Mouse (Mus musculus): ENCODE measurements at regions not wholly inside any gene's neighbourhood (a gene's known extent, or its start where the extent isn't known, plus 50 kb on each side); places are given as distances from the start of the nearest gene placed in this dataset.

- TF ChIP-seq CTCF (IDR thresholded peaks at IDR 0.05; ENCODE audit: extremely low read depth, insufficient read length, insufficient replicate concordance, low read depth, low read length) (no peak), POLR2A (IDR thresholded peaks at IDR 0.05; ENCODE audit: low read depth, low read length) (no peak)
These were observed 198.1 kb downstream of the Alg10b start for GRCm38 (mm10) chr15:90422122-90422614.
